In genomic region chr9:64445981-64446380, GRCm38 (mm10) we compare ENCODE assay signal across 12 mouse cellular contexts.
"Had no signal": no experiment of that assay in that cellular context is flagged by ENCODE, and none has a peak within 500 bp of the region (broad histone marks: within the 10 kb centered on the region; RNA-seq: fewer than 3 reads in every experiment).

No protein-coding gene starts in this region.

- H3K4me2 ChIP-seq: liver, embryonic 11.5 days; liver, embryonic 15.5 days; midbrain, embryonic 12.5 days had no signal

- H3K27ac ChIP-seq: left cerebral cortex, adult 2 months; liver, embryonic 15.5 days; midbrain, embryonic 12.5 days; stomach, postnatal 0 days had no signal

- H3K9me3 ChIP-seq: limb, embryonic 10.5 days; liver, embryonic 15.5 days; midbrain, embryonic 12.5 days had no signal

- H3K27me3 ChIP-seq: liver, embryonic 15.5 days had no signal

- DNase-seq: kidney, adult 8-10 months; kidney, postnatal 25 days; lung, adult 2 months; lung, postnatal 36 days; thymus, postnatal 14 days had no signal

- H3K36me3 ChIP-seq: limb, embryonic 10.5 days; liver, embryonic 15.5 days; midbrain, embryonic 12.5 days had no signal

- H3K4me3 ChIP-seq: left cerebral cortex, adult 2 months; limb, embryonic 10.5 days; liver, embryonic 15.5 days; midbrain, embryonic 12.5 days had no signal

- H3K9ac ChIP-seq: liver, embryonic 15.5 days; midbrain, embryonic 12.5 days had no signal

- ATAC-seq: lung, postnatal 0 days had no signal
